Mouse (Mus musculus) right cerebral cortex, postnatal 14 days (tissue): Measurements from ENCODE around the gene Sar1b.
"Not testable (repeated sequence)": the region's sequence is repeated elsewhere in the genome, so short reads cannot be mapped to it uniquely, and the experiment has no call there.

Source experiments
- DNase-seq: peaks from one replicate; pipeline ENCODE4 v3.0.0; 2022

Gene Sar1b

DNA sequence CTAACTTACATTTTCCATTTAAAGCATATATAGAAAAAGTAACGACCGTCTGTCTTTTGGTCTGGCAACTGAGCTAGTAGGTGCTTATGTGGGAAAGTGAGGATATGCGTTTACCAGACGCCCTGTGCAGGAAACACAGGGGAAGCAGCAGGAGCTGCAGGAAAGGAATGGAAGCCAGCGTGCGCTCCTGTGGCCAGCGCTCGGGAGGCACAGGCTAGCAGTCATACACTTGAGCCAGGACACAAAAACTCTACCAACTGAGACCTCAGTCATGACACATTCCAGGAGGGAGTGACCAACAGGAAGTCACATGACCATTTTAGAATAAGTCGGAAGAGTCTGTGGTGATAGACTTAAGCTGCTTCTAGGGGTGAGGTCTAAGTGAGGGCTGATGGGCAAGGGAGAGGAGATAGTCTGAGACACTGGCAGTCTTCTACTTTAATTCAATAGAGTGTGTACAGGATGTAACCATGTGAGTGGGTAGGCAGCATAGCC is 17.3 kb downstream of the Sar1b start:
- DNase-seq = no peak

DNA sequence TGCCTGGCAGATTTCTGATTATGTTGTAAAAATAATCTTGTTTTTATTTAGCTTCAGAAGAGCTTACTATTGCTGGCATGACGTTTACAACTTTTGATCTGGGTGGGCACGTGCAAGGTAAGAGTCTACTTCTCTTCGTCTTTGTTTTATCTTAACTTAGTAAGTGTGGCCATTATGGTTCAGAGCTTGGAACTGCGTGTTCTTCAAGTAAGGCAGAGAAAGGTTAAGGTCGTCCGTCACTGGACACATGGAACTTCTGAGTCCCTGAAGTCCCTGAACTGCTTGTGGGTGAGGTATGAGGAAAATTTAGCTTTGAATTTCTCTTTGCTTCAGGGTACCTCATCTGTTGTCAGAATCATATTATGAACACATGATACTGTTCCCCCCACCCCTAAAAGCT is 19.2 kb downstream of the Sar1b start:
- DNase-seq = no peak

DNA sequence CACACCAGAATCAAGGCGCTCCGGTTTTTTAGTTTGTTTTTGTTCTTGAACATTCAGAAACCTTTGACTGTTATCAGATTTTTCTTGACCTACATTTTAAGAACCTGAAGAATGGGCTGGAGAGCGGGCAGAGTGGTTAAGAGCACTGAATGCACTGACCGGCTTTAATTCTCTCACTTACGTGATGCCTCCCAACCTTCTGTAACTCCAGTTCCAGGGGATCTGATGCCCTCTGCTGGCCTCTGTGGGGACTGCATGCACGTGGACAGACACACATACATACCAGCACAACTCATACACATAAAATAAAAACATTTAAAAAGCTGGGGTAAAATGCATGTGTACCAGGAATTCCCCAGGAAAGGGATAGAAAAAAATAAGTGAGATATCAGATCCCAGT is 22.4 kb downstream of the Sar1b start:
- DNase-seq = no peak

DNA sequence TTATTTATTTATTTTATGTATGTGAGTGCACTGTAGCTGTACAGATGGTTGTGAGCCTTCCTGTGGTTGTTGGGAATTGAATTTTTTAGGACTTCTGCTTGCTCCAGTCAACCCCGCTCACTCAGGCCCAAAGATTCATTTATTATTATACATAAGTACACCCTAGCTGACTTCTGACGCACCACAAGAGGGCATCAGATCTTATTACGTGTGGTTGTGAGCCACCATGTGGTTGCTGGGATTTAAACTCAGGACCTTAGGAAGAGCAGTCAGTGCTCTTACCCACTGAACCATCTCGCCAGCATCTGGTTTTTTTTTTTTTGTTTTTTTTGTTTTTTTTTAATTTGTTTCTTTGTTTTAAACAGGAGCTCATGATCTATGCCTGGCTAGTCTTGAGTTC is 26.2 kb downstream of the Sar1b start:
- not testable (repeated sequence) for DNase-seq

DNA sequence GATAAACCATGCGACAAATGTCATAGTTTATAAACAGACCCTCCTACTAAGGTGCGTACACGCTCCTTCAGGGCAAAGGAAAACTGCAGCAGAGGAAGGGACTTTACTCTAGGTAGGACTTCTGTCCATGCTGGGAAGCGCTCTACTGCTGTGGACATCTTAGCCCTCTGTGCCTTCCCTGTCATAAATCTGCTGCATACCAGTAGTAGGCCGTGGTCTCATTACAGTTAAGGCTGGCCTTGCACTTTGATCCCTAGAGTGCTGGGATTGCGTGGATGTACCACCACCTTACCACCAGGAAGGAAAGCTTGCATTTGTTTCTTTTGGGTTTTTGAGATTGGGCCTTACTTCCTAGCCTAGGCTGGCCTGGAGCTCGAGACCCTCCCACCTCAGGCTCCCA is 27.2 kb downstream of the Sar1b start:
- DNase-seq = no peak

DNA sequence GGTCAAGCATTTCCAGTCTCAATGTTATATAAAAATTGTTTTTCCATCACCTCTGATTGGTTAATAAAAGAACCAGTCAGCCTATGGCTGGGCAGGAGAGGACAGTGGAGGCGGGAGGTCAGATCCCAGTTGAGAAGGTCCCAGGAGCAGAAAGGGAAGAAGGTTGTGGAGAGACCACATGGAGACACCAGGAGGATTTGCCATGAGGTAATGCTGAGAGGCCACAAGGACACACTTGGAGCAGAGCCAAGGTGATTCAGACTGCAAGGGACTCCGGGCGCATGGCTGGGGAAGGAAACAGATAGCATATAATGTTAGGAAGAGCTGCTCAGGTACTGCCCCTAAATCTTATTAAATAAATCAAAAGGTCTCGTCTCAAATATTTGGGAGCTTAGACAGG is 32.8 kb downstream of the Sar1b start:
- DNase-seq = no peak

DNA sequence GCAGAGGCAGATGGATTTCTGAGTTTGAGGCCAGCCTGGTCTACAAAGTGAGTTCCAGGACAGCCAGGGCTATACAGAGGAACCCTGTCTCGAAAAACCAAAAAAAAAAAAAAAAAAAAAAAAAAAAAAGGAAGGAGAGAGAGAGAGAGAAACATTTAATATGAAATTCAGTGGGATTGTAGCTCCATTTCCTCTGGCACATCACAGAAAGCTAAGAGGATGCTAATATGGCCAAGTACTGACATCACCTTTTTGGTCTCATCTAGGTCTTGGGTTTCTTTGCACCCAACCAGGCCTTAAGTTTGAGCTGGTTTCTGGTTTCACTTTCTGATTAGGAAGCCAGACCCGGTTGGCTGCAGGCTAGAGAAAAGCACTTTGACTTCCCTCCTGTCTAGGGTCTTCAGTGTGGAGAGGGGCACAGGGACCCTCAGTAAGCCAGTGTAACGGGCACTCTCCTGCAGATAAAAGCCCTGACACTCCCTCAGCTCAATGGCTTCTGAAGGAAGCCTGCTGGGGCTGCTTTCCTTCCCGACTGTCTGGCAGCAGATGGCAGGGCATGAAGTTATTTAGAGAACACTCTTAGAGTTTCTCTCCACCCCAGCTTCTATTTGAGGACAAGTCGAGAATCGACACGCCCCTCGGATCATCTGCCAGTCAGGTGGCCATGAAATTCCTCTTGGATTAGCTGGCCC is 37.3 kb downstream of the Sar1b start:
- peak; percentile 55 for DNase-seq

DNA sequence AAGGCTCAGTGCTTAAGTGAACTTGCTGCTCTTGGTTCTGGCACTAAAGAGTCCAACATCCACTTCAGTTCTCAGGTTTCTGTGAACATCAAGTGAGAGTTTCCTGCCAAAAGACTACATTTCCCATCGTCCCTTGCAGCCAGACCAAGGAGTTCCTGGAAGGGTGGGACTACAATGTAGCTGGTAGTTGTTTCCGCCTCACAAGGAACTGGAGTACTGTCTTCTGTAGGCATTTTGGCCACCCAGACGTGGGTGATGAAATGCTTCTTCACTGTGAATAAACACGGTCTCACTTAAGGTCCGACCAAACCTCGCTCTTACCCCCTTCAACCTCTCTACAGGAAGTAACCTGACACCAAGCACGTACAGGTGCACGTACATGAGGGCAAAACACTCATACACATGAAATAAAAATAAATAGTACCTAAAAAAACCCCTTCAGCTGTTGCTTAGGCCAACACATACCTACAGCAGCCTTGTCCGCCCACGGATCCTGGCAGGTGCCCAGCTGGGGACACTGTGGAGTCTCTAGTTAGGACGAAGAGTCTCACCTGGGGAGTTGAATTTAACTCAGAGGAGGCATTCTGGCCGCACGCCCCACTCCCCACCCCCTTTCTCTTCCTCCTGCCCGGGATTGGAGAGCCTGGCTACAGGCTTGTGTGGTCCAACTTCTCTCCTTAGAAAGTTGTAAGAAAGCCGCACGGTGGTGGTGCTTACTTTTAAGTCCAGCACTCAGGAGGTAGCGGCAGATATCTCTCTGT is 41.9 kb downstream of the Sar1b start:
- DNase-seq = peak; percentile 66

DNA sequence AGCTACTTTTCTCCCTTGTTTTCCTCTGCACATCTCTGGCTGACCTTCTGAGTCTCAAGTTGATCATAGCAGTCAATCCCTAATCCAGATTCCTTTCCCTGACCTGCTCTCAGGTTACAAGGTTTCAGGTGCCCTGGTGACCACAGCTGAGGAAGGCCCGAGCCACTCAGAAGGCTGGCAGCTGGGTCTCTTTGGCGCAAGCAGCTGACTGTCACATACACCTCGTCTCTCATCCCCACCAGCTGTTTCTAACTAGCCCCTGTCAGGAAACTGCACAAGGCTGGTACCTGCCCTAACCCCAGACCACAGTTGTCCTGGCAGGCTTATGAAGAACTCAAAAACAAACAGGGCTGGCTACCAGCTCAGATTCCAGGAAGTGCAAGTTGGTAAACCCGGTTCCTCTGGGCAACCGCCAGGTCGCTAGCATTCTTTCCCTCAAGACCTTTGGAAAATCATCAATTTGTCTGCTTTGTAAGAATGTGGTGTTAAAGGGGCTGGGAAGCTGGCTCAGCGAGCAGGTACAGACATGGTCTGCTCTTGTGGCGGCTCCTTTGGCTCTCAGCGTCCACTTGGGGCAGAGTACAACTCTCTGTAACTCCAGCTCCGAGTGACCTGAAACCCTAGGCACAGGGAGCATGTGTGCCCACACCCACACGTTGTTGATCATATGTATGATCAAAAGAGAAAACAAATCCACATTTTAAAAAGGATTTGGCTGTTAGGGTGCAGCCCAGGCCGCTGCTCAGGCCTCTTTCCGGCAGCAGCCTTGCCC is 43.8 kb downstream of the Sar1b start:
- no peak for DNase-seq

DNA sequence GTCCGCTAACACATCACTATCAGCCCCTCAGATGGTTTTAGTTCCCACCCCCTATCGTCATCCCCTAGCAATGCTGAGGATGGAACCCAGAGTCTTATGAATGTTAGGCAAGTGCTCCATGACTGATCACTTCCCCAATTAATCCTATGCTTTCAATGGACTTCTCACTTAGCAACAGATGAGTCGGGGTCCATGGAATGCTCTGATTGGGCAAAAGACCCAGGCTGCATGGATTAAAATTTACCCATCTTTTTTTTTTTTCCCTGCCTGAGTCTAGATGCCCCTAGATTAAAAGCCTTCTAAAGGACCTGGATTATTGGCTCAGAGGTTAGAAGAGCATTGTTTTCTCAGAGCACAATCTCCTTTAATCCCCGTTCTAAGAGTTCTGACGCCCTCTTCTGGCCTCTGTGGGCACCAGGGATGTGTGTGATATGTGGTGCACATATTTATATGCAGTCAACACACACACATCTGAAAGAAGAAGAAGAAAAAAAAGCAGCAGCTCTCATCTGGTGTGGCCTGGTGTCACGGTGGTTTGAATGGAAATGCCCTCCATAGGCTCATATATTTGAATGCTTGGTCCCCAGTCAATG is 46.2 kb downstream of the Sar1b start:
- no peak for DNase-seq

DNA sequence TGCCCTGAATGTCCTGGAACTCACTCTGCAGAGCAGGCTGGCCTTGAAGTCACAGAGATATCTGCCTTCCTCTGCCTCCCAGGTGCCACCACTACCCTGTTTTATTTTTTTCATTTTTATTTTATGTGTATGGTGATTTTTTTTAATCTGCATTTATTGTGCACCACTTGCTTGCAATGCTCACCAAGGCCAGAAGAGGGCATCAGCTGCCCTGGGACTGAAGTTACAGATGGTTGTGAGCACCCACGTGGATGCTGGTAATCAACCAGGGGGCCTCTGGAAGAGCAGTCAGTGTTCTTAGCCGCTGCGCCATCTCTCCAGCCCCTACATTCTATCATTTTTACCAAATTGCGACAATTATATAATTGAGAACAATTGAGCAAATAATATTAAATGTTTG is 47.7 kb downstream of the Sar1b start:
- DNase-seq = no peak

DNA sequence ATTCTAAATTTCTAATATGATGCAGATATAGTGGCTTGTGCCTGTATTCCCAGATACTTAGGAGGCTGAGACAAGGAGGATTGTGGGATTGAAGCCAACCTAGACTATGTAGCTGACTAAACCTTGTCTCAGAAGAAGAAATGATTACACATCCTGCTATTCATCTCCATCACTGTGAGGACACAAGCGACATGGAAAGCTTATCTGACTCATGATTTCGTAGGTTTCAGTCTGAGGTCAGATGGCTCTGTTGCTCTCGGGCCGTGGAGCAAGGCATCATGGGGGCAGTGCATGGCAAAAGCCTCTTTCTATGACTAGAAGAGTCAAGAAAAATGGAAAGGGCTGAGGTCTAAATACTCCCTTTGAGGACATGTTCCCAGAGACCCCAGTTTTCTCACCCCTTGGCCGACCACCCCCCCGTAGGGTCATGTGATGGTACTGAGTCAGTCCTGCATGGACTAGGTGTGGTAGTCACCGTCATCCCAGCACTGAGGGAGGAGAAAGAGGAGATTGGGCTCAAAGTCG is 48.6 kb downstream of the Sar1b start:
- no peak for DNase-seq

DNA sequence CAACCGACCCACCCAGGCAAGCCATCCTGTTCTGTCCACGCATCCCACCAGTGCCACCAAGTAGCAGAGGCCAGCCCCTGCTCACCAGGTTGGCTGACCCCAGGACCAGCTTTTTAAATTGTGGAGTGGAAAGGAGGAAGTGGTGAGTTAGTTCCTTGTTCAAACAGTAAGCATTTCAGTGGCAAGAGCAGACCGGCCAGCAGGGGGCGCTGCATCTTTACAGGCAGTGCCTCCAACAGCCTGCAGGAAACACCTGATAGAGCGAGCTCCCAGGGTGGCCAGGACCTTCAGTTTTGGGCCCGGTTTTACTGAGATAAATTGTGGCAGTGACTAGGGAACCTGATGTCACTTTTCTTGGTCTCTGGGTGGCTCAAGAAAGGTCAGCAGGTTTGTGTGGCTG is 54.3 kb downstream of the Sar1b start:
- DNase-seq = peak; percentile 96

DNA sequence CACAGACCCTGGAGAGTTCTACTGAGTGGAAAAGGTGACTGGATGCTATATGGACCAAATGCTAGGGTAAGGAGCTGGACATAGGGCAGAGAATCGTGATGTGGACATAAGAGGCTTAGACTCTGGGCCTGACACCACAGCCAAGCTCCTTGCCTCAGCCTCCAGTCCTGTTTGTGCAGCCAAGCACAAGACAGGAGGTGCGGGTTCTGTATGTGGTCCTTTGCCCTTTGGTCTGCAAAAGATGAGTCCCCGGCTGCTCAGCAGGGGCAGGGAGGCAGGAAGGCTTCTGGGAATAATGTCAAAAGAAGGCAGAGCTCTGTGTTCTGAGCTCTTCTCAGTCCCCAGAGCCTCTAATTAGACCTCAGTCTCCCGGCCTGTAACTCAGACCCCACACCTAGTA is 55.4 kb downstream of the Sar1b start:
- no peak for DNase-seq

DNA sequence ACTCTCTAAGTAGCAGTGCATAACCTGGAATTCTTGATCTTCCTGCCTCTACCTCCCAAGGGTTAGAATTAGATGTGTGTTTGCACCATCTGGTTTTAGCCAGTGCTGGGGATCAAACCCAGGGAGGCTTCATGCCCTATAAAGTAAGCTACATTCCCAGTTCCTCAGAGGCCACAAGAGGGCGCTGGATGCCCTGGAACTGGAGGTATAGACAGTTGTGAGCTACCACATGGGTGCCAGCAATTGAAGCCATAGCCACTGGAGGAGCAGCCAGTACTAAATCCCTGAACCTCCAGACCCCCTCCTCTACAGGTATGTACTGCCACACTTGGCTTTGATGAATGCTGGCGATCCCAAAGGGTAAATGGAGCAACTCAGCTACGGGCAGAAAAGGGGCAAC is 56.5 kb downstream of the Sar1b start:
- DNase-seq = peak; percentile 30

DNA sequence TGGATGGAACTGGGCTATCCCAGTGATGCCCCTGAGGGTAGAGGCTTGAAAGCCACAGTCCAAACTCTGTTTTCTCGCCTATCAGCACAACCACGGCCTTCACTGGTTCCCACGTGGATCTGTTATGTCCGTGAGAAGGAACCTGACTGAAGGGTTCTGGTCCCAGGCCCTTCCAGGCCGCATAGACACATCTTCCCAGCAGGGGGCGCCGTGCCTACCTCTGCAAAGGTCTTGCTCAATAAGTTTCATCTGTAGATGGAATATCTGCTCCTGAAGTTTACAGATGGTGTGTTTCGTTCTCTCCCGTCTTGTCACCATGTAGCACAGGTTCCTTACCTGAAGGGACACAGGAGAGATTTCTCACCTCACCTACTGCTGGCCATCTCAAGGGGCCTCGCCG is 57.4 kb downstream of the Sar1b start:
- peak; percentile 77 for DNase-seq

DNA sequence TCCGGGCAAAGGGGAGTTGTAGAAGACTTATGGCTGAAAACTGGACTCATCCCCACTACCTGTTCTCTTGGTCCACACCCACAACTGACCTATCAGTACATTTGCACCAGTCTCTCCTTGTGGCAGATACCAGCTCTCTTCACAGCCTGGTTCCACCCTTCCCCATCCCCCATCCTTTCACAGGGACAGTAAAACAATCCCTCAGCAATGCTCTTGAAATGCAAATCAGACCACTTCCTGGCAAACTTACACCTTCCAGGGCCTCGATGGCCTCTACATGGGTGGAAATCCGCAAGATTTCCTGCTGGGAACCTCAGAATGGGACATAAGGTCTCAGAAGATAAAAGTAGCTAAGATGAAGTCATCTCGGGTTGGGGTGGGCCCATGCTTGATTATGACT is 59.2 kb downstream of the Sar1b start:
- no peak for DNase-seq

DNA sequence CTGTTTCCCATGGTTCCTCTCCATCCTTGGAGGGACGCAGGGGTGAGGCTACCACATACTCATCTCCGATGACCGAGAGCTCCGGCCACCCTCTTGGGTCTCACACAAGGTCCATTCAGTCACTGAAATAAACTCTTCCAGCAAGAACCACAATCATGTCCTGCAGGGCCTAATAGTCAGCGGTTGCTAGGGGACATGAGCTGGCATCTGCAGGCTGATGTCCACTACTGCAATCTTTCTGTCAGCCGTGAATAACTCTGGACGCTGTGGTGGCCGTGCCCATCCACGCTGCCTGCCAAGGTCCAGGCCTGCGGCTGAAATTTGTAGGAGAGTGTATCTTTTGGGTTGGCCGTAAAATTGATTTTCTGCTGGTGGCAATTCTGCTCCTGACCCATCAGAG is 59.8 kb downstream of the Sar1b start:
- DNase-seq = no peak

DNA sequence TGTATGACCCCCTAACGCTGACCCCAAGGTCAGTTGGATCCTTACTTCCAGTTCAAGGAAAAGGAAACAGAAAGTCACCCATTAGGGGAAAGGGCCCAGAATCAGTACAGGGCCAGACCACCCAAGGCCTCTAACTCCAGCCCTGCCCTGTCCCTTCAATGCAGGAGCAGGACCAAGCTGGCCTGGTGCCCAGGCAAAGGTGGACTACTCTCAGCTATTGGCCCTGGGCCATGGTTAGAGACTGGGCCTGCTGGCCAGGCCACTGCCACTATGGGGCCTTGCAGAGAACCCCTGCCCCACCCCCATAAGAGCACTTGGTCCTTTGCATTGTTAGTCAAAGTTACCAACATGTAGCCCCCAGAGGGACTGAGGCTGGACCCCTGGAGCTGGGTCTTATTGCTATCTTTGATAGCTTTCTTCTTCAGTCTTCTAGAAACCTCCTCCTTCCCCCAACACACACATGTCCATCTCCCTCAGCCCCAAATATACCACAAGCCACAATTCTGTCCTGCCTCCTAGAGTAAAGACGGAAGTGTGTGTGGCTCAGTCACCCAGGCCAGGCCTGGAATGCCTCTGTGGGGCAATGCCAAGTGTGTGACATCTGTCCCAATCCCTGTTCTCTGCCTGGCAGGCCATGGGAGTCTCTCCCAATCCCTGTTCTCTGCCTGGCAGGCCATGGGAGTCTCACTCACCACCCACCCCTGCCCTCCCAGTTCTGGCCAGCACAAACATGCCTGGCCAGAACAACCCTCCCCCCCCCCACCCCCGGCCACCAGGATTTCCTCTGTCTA is 60.7 kb downstream of the Sar1b start:
- DNase-seq = no peak

DNA sequence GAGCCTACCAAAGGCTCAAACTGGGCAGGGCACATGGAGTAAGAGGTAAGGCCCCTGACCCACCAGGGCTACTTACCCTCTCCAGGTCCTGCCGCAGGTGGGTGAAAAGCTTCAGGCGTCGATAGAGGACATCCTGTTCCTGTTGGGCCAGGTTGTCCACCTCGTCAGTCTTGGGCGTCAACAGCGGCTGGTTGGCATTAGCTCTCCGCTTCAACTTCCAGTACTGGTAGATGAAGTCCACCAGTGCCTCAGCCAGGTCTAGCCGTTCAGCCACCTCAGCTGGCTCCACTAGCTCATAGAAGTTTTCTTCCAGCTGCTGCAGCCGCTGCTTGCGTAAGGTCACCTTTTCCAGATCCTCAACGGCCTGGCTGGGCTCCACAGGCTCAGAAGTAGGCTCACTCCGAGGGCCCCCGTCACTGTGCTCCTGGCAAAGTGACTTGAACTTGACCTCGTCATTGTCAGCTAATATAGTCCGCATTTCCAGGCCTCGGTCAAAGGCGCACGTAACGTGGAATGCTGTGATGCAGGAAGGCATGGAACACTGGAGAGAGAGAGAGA is 61.5 kb downstream of the Sar1b start:
- no peak for DNase-seq

DNA sequence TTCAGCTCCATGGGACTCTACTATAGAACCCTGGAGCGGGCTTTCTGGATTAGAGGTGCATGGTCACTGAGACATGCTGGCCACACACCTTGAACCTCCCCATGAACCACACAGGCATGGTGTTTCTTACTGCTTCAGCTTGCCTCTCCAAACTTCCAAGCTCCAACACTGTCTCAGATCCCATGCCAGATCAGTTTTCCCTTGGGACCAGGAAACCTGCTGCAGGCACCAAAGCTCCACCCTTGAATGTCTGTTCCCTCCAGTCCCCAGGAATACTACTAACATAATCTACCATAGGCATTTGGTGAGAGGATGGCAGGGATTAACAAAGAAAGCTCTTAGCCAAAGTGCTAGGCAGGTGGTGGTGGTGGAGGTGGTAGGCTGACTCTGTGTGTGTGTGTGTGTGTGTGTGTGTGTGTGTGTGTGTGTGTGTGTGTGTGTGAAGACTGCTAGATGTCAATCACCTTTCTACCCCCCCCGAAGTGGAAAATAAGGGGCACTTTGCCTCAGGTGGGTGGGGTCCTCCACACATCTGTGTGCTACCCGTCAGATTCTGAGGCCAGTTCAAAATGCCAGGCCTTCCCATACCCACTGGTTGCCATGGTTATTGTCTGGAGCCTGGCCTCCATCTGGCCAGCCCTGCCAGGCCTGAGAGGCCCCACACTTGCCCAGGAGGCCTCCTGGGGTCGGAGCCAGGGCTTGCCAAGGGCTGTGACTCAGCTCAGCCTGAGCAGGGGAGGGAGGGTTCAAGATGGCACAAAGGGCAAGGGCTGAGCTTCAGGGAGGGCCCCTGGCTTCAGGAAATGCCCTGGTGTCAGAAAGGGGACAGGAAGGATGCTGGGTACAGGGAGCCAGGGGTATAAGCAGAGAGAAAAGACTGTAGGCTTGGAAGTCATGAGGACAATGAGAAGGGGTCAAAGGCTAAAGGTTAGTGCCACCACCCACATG is 68.7 kb downstream of the Sar1b start:
- no peak for DNase-seq
